11 mouse cellular contexts compared by ENCODE assay signal in the genomic region with DNA sequence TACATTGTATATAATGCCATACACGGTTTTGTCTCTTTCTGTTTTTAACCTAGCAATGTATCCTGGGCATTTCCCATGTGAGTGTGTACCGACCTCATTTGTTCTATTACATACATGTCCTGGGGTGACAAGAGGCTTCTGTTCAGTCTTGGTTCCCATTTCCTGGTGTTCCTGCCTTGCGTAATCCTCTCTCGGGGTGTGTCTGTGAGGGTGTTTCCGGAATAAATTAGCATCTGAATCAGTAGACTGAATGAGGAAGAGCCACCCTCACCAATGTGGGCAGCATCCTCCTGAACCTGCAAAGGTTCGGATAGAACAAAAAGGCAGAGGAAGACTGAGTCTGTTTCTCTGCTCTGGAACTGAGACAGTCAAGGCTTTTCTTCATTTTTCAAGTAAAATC.
DNase-seq lines count a peak whose midpoint lies in the region; ATAC-seq and TF ChIP-seq lines count a peak whose summit lies in the region.
"Had no signal": no experiment of that assay in that cellular context is flagged by ENCODE, and none has a peak within 500 bp of the region (broad histone marks: within the 10 kb centered on the region; RNA-seq: fewer than 3 reads in every experiment).

No protein-coding gene starts in this region.

- no peak for TF ChIP-seq CTCF in kidney, adult 2 months (conservative IDR thresholded peaks at IDR 0.05; ENCODE audit: insufficient read depth, insufficient read length, low read depth, low read length)

- H3K36me3 ChIP-seq in kidney, adult 2 months (ENCODE audit: control insufficient read depth, insufficient read depth, low read length): no peaks in the 10 kb centered on the region
- H3K36me3 ChIP-seq: limb, embryonic 13.5 days had no signal

- TF ChIP-seq POLR2A in kidney, adult 2 months (IDR thresholded peaks at IDR 0.05; ENCODE audit: low read depth, low read length): no peak

- H3K4me1 ChIP-seq in kidney, adult 2 months (ENCODE audit: control insufficient read depth, insufficient read depth, low read length): no peaks in the 10 kb centered on the region
- H3K4me1 ChIP-seq: limb, embryonic 13.5 days had no signal

- no peaks in the 10 kb centered on the region for H3K27me3 ChIP-seq in kidney, adult 2 months (replicated peaks; ENCODE audit: control insufficient read depth, insufficient read depth, low read length)
- H3K27me3 ChIP-seq: limb, embryonic 13.5 days had no signal

- no peak for ATAC-seq in activated CD4-positive, CD25-positive, alpha-beta regulatory T cell, adult 4 months
- ATAC-seq in CD4-positive, CD25-positive, alpha-beta regulatory T cell, adult 4 months: no peak

- no peak overlapping the region for H3K4me3 ChIP-seq in kidney, adult 2 months (ENCODE audit: insufficient read depth, low read depth, low read length)
- H3K4me3 ChIP-seq: limb, embryonic 13.5 days had no signal

- H3K27ac ChIP-seq in kidney, adult 2 months (ENCODE audit: insufficient read depth, low read depth, low read length): no peak overlapping the region
- H3K27ac ChIP-seq: limb, embryonic 13.5 days had no signal

- peak; percentile 36 for DNase-seq in kidney, adult 2 months
- no peak for DNase-seq in kidney, adult 18-20 months
- DNase-seq in spleen, postnatal 36 days (ENCODE audit: low spot score in 2 of 2): peak; percentile 25 to 32
- DNase-seq in spleen, adult 18-20 months: no peak
- peak; percentile 43 for DNase-seq in lung, postnatal 10 days
- DNase-seq in thymus, postnatal 4 days: no peak
- DNase-seq: gastrocnemius, postnatal 10 days; thymus, adult 18-20 months had no signal

- WGBS in kidney, adult 2 months: 52% methylated on average over 6 of the region's 6 CpGs

Comparison
In these comparisons a context has a peak if more than half of its experiments do, and no peak if none do; other contexts are left out.
1. DNase-seq: peak in kidney, adult 2 months (single experiment), spleen, postnatal 36 days (2 of 2) and lung, postnatal 10 days (single experiment); none in kidney, adult 18-20 months (single experiment), spleen, adult 18-20 months (0 of 2) and thymus, postnatal 4 days (single experiment).